Mouse (Mus musculus): ENCODE data around the gene Nppb. TPM values are rescaled to one million over a fixed set of nuclear protein-coding genes. Genes with fewer than 3 reads are reported as not detected.

Nppb gene
- total and polyA plus RNA-seq, 2 experiments from 2014 or later: 473 to 831 TPM

- Histone ChIP-seq H3K9me3 (replicated peaks; ENCODE audit: control insufficient read depth, low read length) (no peaks in the 10 kb centered on the region), H3K4me3 (ENCODE audit: low read depth, low read length) (no peak overlapping the region), H3K36me3 (replicated peaks; ENCODE audit: control insufficient read depth, insufficient read depth, low read length) (peaks cover 89% of the 10 kb centered on the region), H3K9ac (replicated peaks; ENCODE audit: low read depth, low read length) (no peak overlapping the region), H3K27me3 (ENCODE audit: control insufficient read depth, insufficient read depth, low read length) (no peaks in the 10 kb centered on the region), H3K4me1 (ENCODE audit: control insufficient read depth, insufficient read depth) (no peaks in the 10 kb centered on the region), H3K4me2 (ENCODE audit: low read depth, low read length) (no peak overlapping the region), H3K27ac (ENCODE audit: low read depth) (no peak overlapping the region)
- TF ChIP-seq CTCF (IDR thresholded peaks at IDR 0.05; ENCODE audit: low read depth) (no peak), EP300 (IDR thresholded peaks at IDR 0.05; ENCODE audit: low read depth) (no peak)
- DNase-seq (ENCODE audit: low spot score) (no peak), ATAC-seq (ENCODE audit: insufficient read depth, low read depth) (no peak)
- WGBS: 76% methylated on average over 3 of the region's 3 CpGs
Observed at GRCm38 (mm10) chr4:148024003-148024402, 38.4 kb downstream of the Nppb start.

- H3K4me2 ChIP-seq (ENCODE audit: low read depth, low read length): no peak overlapping the region
- no peaks in the 10 kb centered on the region for H3K27me3 ChIP-seq (ENCODE audit: control insufficient read depth, insufficient read depth, low read length)
- H3K9ac ChIP-seq (replicated peaks; ENCODE audit: low read depth, low read length): no peak overlapping the region
- WGBS: 89% methylated on average over 7 of the region's 7 CpGs
- DNase-seq (ENCODE audit: low spot score): no peak
- no peak for TF ChIP-seq CTCF (IDR thresholded peaks at IDR 0.05; ENCODE audit: low read depth)
- no peak for TF ChIP-seq EP300 (IDR thresholded peaks at IDR 0.05; ENCODE audit: low read depth)
- ATAC-seq (ENCODE audit: insufficient read depth, low read depth): no peak
- H3K4me3 ChIP-seq (ENCODE audit: low read depth, low read length): no peak overlapping the region
- no peaks in the 10 kb centered on the region for H3K4me1 ChIP-seq (ENCODE audit: control insufficient read depth, insufficient read depth)
- peaks cover 56% of the 10 kb centered on the region for H3K36me3 ChIP-seq (replicated peaks; ENCODE audit: control insufficient read depth, insufficient read depth, low read length)
- no peak overlapping the region for H3K27ac ChIP-seq (ENCODE audit: low read depth)
- no peaks in the 10 kb centered on the region for H3K9me3 ChIP-seq (replicated peaks; ENCODE audit: control insufficient read depth, low read length)
Observed at GRCm38 (mm10) chr4:148029297-148029696, 43.7 kb downstream of the Nppb start.

GRCm38 (mm10) chr4:148030506-148030905, 44.9 kb downstream of the Nppb start:
- Histone ChIP-seq H3K27me3 (ENCODE audit: control insufficient read depth, insufficient read depth, low read length) (no peaks in the 10 kb centered on the region), H3K4me2 (ENCODE audit: low read depth, low read length) (no peak overlapping the region), H3K27ac (ENCODE audit: low read depth) (no peak overlapping the region), H3K4me1 (ENCODE audit: control insufficient read depth, insufficient read depth) (no peaks in the 10 kb centered on the region), H3K4me3 (ENCODE audit: low read depth, low read length) (no peak overlapping the region), H3K36me3 (replicated peaks; ENCODE audit: control insufficient read depth, insufficient read depth, low read length) (peaks cover 51% of the 10 kb centered on the region), H3K9me3 (replicated peaks; ENCODE audit: control insufficient read depth, low read length) (no peaks in the 10 kb centered on the region), H3K9ac (replicated peaks; ENCODE audit: low read depth, low read length) (no peak overlapping the region)
- DNase-seq (ENCODE audit: low spot score): no peak
- ATAC-seq (ENCODE audit: insufficient read depth, low read depth): no peak
- TF ChIP-seq CTCF (IDR thresholded peaks at IDR 0.05; ENCODE audit: low read depth): no peak
- no peak for TF ChIP-seq EP300 (IDR thresholded peaks at IDR 0.05; ENCODE audit: low read depth)
- 84% methylated on average over 5 of the region's 5 CpGs for WGBS

- 82% methylated on average over 7 of the region's 7 CpGs for WGBS
- TF ChIP-seq EP300 (IDR thresholded peaks at IDR 0.05; ENCODE audit: low read depth): no peak
- no peak for TF ChIP-seq CTCF (IDR thresholded peaks at IDR 0.05; ENCODE audit: low read depth)
- H3K27me3 ChIP-seq (ENCODE audit: control insufficient read depth, insufficient read depth, low read length): no peaks in the 10 kb centered on the region
Observed at GRCm38 (mm10) chr4:148033858-148034410, 48.3 kb downstream of the Nppb start.

GRCm38 (mm10) chr4:148035440-148035839, 49.9 kb downstream of the Nppb start:
- peaks cover 15% of the 10 kb centered on the region; the same call in 1 of the 2 replicates for H3K36me3 ChIP-seq (replicated peaks; ENCODE audit: control insufficient read depth, insufficient read depth, low read length)
- peaks cover 21% of the 10 kb centered on the region for H3K4me1 ChIP-seq (ENCODE audit: control insufficient read depth, insufficient read depth)
- H3K27me3 ChIP-seq (ENCODE audit: control insufficient read depth, insufficient read depth, low read length): no peaks in the 10 kb centered on the region
- H3K27ac ChIP-seq (ENCODE audit: low read depth): no peak overlapping the region
- H3K4me3 ChIP-seq (ENCODE audit: low read depth, low read length): no peak overlapping the region
- no peak for TF ChIP-seq EP300 (IDR thresholded peaks at IDR 0.05; ENCODE audit: low read depth)
- no peak for TF ChIP-seq CTCF (IDR thresholded peaks at IDR 0.05; ENCODE audit: low read depth)
- H3K9ac ChIP-seq (replicated peaks; ENCODE audit: low read depth, low read length): no peak overlapping the region
- 92% methylated on average over 3 of the region's 3 CpGs for WGBS
- no peak overlapping the region for H3K4me2 ChIP-seq (ENCODE audit: low read depth, low read length)
- DNase-seq (ENCODE audit: low spot score) (no peak), ATAC-seq (ENCODE audit: insufficient read depth, low read depth) (no peak)
- no peaks in the 10 kb centered on the region for H3K9me3 ChIP-seq (replicated peaks; ENCODE audit: control insufficient read depth, low read length)

More at GRCm38 (mm10) chr4:148033858-148034410, 48.3 kb downstream of the Nppb start:
- H3K36me3 ChIP-seq (replicated peaks; ENCODE audit: control insufficient read depth, insufficient read depth, low read length): peaks cover 23% of the 10 kb centered on the region
- ATAC-seq (ENCODE audit: insufficient read depth, low read depth) (no peak), DNase-seq (ENCODE audit: low spot score) (no peak)
- H3K9ac ChIP-seq (replicated peaks; ENCODE audit: low read depth, low read length): no peak overlapping the region
- peaks cover 9% of the 10 kb centered on the region; the same call in 1 of the 2 replicates for H3K4me1 ChIP-seq (ENCODE audit: control insufficient read depth, insufficient read depth)
- no peak overlapping the region for H3K4me3 ChIP-seq (ENCODE audit: low read depth, low read length)
- H3K4me2 ChIP-seq (ENCODE audit: low read depth, low read length): no peak overlapping the region
- H3K27ac ChIP-seq (ENCODE audit: low read depth): no peak overlapping the region
- no peaks in the 10 kb centered on the region for H3K9me3 ChIP-seq (replicated peaks; ENCODE audit: control insufficient read depth, low read length)

Other genes starting within 250 kb of the Nppb start
- 2.2 and 8.4 TPM in 2 replicates for gene Zfp984, start 176.0 kb upstream of the Nppb start, total RNA-seq (2014; rRNA removed; ENCODE audit: low replicate concordance)
- 7.2 and 8.2 TPM in 2 replicates for gene Zfp984, start 176.0 kb upstream of the Nppb start, polyA plus RNA-seq (2015; fragmentation: Nextera tagmentation; extraction: Ambion mirVana)
- 3.4 and 3.5 TPM in 2 replicates for gene Zfp933, start 137.4 kb upstream of the Nppb start, total RNA-seq (2014; rRNA removed; ENCODE audit: low replicate concordance)
- 5.1 and 7.1 TPM in 2 replicates for gene Zfp933, start 137.4 kb upstream of the Nppb start, polyA plus RNA-seq (2015; fragmentation: Nextera tagmentation; extraction: Ambion mirVana)
- 24.0 and 73.6 TPM in 2 replicates for gene Miip, start 117.0 kb upstream of the Nppb start, total RNA-seq (2014; rRNA removed; ENCODE audit: low replicate concordance)
- gene Miip, start 117.0 kb upstream of the Nppb start, polyA plus RNA-seq (2015; fragmentation: Nextera tagmentation; extraction: Ambion mirVana): 18.0 and 19.2 TPM in 2 replicates
- 3.2 and 9.4 TPM in 2 replicates for gene Fv1, start 116.8 kb upstream of the Nppb start, total RNA-seq (2014; rRNA removed; ENCODE audit: low replicate concordance)
- gene Fv1, start 116.8 kb upstream of the Nppb start, polyA plus RNA-seq (2015; fragmentation: Nextera tagmentation; extraction: Ambion mirVana): 5.9 and 6.1 TPM in 2 replicates
- gene Mfn2, start 81.1 kb upstream of the Nppb start, total RNA-seq (2014; rRNA removed; ENCODE audit: low replicate concordance): 251 and 256 TPM in 2 replicates
- gene Mfn2, start 81.1 kb upstream of the Nppb start, polyA plus RNA-seq (2015; fragmentation: Nextera tagmentation; extraction: Ambion mirVana): 188 and 230 TPM in 2 replicates
- 84.0 and 107 TPM in 2 replicates for gene Plod1, start 49.0 kb upstream of the Nppb start, total RNA-seq (2014; rRNA removed; ENCODE audit: low replicate concordance)
- 48.9 and 55.6 TPM in 2 replicates for gene Plod1, start 49.0 kb upstream of the Nppb start, polyA plus RNA-seq (2015; fragmentation: Nextera tagmentation; extraction: Ambion mirVana)
- 76.2 and 82.2 TPM in 2 replicates for gene 2510039O18Rik, start 44.9 kb upstream of the Nppb start, total RNA-seq (2014; rRNA removed; ENCODE audit: low replicate concordance)
- gene 2510039O18Rik, start 44.9 kb upstream of the Nppb start, polyA plus RNA-seq (2015; fragmentation: Nextera tagmentation; extraction: Ambion mirVana): 8.9 and 10.4 TPM in 2 replicates
- gene Nppa, start 14.9 kb downstream of the Nppb start, total RNA-seq (2014; rRNA removed; ENCODE audit: low replicate concordance): 2,556 and 3,370 TPM in 2 replicates
- 9,636 and 10,119 TPM in 2 replicates for gene Nppa, start 14.9 kb downstream of the Nppb start, polyA plus RNA-seq (2015; fragmentation: Nextera tagmentation; extraction: Ambion mirVana)
- gene Clcn6, start 53.0 kb downstream of the Nppb start, total RNA-seq (2014; rRNA removed; ENCODE audit: low replicate concordance): 14.7 and 16.3 TPM in 2 replicates
- gene Clcn6, start 53.0 kb downstream of the Nppb start, polyA plus RNA-seq (2015; fragmentation: Nextera tagmentation; extraction: Ambion mirVana): 3.5 and 4.3 TPM in 2 replicates
- gene Mthfr, start 53.3 kb downstream of the Nppb start, total RNA-seq (2014; rRNA removed; ENCODE audit: low replicate concordance): 29.2 and 37.6 TPM in 2 replicates
- gene Mthfr, start 53.3 kb downstream of the Nppb start, polyA plus RNA-seq (2015; fragmentation: Nextera tagmentation; extraction: Ambion mirVana): 6.0 and 6.3 TPM in 2 replicates
- 21.2 and 31.4 TPM in 2 replicates for gene Agtrap, start 102.2 kb downstream of the Nppb start, total RNA-seq (2014; rRNA removed; ENCODE audit: low replicate concordance)
- gene Agtrap, start 102.2 kb downstream of the Nppb start, polyA plus RNA-seq (2015; fragmentation: Nextera tagmentation; extraction: Ambion mirVana): 22.9 and 25.2 TPM in 2 replicates
- 6.1 and 6.7 TPM in 2 replicates for gene Mad2l2, start 144.6 kb downstream of the Nppb start, total RNA-seq (2014; rRNA removed; ENCODE audit: low replicate concordance)
- 36.2 and 40.1 TPM in 2 replicates for gene Mad2l2, start 144.6 kb downstream of the Nppb start, polyA plus RNA-seq (2015; fragmentation: Nextera tagmentation; extraction: Ambion mirVana)
- not detected in 2 replicates for gene Draxin, start 144.9 kb downstream of the Nppb start, total RNA-seq (2014; rRNA removed; ENCODE audit: low replicate concordance)
- gene Draxin, start 144.9 kb downstream of the Nppb start, polyA plus RNA-seq (2015; fragmentation: Nextera tagmentation; extraction: Ambion mirVana): 0.01 and 0.03 TPM in 2 replicates
- gene Fbxo6, start 166.4 kb downstream of the Nppb start, total RNA-seq (2014; rRNA removed; ENCODE audit: low replicate concordance): 84.6 and 86.0 TPM in 2 replicates
- gene Fbxo6, start 166.4 kb downstream of the Nppb start, polyA plus RNA-seq (2015; fragmentation: Nextera tagmentation; extraction: Ambion mirVana): 31.6 and 35.4 TPM in 2 replicates
- gene Fbxo44, start 174.7 kb downstream of the Nppb start, total RNA-seq (2014; rRNA removed; ENCODE audit: low replicate concordance): 77.4 and 88.4 TPM in 2 replicates
- 32.1 and 35.6 TPM in 2 replicates for gene Fbxo44, start 174.7 kb downstream of the Nppb start, polyA plus RNA-seq (2015; fragmentation: Nextera tagmentation; extraction: Ambion mirVana)
- not detected in 2 replicates for gene Fbxo2, start 174.8 kb downstream of the Nppb start, total RNA-seq (2014; rRNA removed; ENCODE audit: low replicate concordance)
- gene Fbxo2, start 174.8 kb downstream of the Nppb start, polyA plus RNA-seq (2015; fragmentation: Nextera tagmentation; extraction: Ambion mirVana): 0.11 and 0.12 TPM in 2 replicates

All from heart, postnatal 0 days (tissue).